Mouse (Mus musculus) midbrain, embryonic 15.5 days (tissue): ENCODE measurements around the gene Fstl3. TPM values are rescaled to one million over a fixed set of nuclear protein-coding genes. Genes with fewer than 3 reads are reported as not detected.

Experiments
- ATAC-seq: fragments of 200-750 bp; cut with Nextera tagmentation; replicated peaks from 2 replicates; pipeline ENCODE4 v1.8.0; 2017; ENCODE audit warnings: moderate TSS enrichment
- H3K27ac ChIP-seq: fragments of 300-500 bp; sonication (generic); 2 replicates; pipeline ENCODE4 v1.5.1; 2015; ENCODE audit warnings: mild to moderate bottlenecking, inconsistent platforms
- H3K27me3 ChIP-seq: fragments of 300-500 bp; sonication (generic); replicated peaks from 2 replicates; pipeline ENCODE4 v1.6.1; 2015; ENCODE audit warnings: inconsistent platforms
- H3K36me3 ChIP-seq: fragments of 300-500 bp; sonication (generic); replicated peaks from 2 replicates; pipeline ENCODE4 v1.6.1; 2015; ENCODE audit warnings: inconsistent platforms
- H3K4me1 ChIP-seq: fragments of 300-500 bp; sonication (generic); 2 replicates; pipeline ENCODE4 v1.6.1; 2015; ENCODE audit warnings: inconsistent platforms
- H3K4me2 ChIP-seq: fragments of 300-500 bp; sonication (generic); 2 replicates; pipeline ENCODE4 v1.6.1; 2015; ENCODE audit warnings: inconsistent platforms, mild to moderate bottlenecking, moderate library complexity
- H3K4me3 ChIP-seq: fragments of 300-500 bp; sonication (generic); 2 replicates; pipeline ENCODE4 v1.5.1; 2015; ENCODE audit warnings: mild to moderate bottlenecking, inconsistent platforms
- H3K9ac ChIP-seq: fragments of 300-500 bp; sonication (generic); 2 replicates; pipeline ENCODE4 v1.6.1; 2015; ENCODE audit warnings: mild to moderate bottlenecking, inconsistent platforms
- H3K9me3 ChIP-seq: fragments of 300-500 bp; sonication (generic); 2 replicates; pipeline ENCODE4 v1.6.1; 2016; ENCODE audit warnings: inconsistent platforms
- WGBS: fragments of 180-500 bp; shearing (Covaris S2); methylation state at CpG from one replicate; pipeline ENCODE4 v1.1.7; 2015; ENCODE audit warnings: mixed read lengths; 5-methylcytosine and 5-hydroxymethylcytosine counted together
- polyA plus RNA-seq: library from polyadenylated mRNA; unstranded; fragments of >200 nt; fragmentation: Nextera tagmentation; extraction: Ambion mirVana; gene quantifications from 2 replicates; pipeline ENCODE4 v1.2.1, GENCODE M21; 2015

Fstl3 gene
- polyA plus RNA-seq, 1 experiment from 2014 or later = 2.0 TPM

DNA sequence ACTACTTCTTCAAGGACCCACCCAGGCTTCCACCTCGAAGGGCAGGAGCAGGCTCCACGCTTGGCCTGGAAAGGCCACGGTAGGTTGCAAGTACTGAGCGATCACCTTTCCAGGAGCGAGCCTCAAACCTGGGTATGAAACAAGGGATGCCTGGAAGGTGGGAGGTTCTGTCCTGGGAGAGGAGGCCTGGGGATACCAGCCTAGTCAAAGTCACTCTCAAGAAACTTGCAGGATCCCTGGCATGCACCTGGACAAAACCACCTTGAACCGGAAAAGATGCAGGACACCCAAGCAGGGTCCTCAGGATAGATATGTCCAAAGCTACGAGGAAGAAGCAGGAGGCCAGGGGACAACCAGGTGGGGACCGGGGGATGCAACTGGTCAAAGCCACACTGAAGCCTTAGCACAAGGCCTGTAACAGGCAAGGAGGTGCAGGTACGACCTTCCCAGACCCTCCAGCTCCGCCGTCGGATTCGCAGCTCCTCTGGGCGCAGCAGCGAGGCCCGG, 11.0 kb upstream of the Fstl3 start:
- H3K4me2 ChIP-seq = peak overlapping the region; percentile 89
- ATAC-seq = peak; percentile 1
- peaks cover 10% of the 10 kb centered on the region; the same call in 1 of the 2 replicates for H3K36me3 ChIP-seq
- H3K27me3 ChIP-seq = no peaks in the 10 kb centered on the region
- H3K4me1 ChIP-seq = peaks cover 41% of the 10 kb centered on the region
- 10% methylated on average over 16 of the region's 16 CpGs for WGBS
- H3K4me3 ChIP-seq = peak overlapping the region; percentile 99
- peak overlapping the region; percentile 93 for H3K27ac ChIP-seq
- peak overlapping the region; percentile 97 for H3K9ac ChIP-seq
- no peaks in the 10 kb centered on the region for H3K9me3 ChIP-seq

DNA sequence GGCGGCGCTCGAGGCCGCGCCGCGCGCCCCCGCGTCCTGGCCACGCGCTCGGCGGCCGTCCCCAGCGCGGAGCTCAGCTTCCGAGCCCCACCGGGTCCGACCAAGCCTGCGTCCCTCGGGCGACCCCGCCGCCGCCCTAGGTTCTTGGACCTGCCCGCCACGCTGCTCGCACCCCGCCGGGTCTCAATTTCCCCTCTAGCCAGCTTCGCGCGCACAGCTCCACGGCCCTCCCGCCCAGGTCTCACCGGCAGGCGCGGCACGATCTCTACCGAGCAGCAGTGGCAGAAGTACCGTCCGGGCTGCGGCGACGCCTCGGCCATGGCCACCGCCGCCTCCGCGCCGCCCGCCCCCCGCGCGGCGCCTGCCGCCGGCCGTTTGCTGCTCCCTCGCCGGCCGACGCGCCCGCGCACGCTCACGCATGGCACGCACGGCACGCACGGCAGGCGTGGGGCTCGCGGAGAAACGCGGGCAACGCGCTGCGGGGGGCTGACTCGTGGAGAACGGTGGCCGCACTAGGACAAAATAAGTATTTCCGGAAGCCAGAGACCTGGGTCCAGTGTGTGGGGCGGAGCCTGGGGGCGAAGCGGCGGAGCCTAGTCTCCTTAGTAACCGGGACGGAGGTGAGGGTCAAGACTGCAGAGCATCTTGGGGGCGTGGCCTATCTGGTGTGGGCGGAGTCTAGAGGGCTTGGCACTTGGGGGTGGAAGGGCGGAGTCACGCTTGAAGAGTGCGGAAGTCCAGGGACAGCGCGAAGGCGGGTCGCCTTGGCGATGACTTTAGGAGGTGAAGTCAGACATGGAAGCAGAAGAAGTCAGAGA, 10.4 kb upstream of the Fstl3 start, which contains the start of gene Rnf126:
Gene Rnf126 (minus strand): TSS at position 445 of the 818 bp plus-strand sequence.
- H3K9me3 ChIP-seq = no peaks in the 10 kb centered on the region
- WGBS = under 1% methylated on average over 100 of the region's 101 CpGs
- peak within 1 kb of the TSS; percentile 99 for H3K4me3 ChIP-seq
- ATAC-seq = peak; percentile 88
- no peaks in the 10 kb centered on the region for H3K27me3 ChIP-seq
- H3K36me3 ChIP-seq = 0 out of 2 replicates have a peak, but pooled peaks cover 4% of the 10 kb centered on the region
- H3K4me1 ChIP-seq = peaks cover 41% of the 10 kb centered on the region
- H3K4me2 ChIP-seq = peak within 1 kb of the TSS; percentile 89
- H3K9ac ChIP-seq = peak within 1 kb of the TSS; percentile 97
- H3K27ac ChIP-seq = peak within 1 kb of the TSS; percentile 93

DNA sequence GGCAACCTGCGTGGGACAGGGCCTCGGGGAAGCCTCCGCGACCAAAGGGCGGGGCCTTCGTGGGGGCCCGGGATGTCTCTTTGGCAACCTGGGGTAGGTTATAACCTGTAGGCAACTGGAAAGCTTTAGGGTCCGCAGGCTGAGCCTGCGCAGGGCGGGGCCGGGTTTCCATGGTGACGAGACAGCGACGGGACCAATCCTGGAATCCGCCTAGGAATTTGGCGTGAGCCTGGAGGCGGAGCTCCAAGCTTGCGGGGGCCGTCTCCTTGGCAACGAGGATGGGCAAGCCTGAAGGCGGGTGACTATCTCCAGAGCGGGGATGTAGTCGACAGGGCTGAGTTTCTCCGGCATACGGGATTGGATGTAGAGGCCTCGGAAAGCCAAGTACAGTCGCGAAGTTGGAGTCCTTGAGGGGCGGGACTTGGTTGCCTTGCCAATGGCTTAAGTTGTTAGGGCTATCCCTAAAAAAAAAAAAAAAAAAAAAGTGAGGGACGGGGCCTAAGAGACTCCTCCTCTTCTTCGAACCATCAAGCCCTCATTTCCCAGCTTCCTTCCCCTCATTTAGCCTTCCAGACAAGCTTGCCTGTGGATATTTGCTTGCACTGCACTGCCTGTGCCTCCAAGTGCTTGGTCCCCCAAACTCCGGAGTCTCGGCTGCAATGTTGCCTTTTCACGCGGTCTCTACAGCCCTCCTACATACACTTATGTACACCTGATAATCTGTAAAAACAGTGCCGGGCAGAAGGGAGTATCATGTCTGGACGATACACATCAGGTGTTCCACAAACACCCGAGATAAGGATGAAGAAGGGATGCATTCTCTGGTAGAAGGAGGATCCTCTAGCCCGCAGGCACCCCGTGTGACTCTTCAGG, 9.5 kb upstream of the Fstl3 start:
- WGBS = 8% methylated on average over 40 of the region's 40 CpGs
- Histone ChIP-seq H3K27me3 (no peaks in the 10 kb centered on the region), H3K4me2 (peak overlapping the region; percentile 89), H3K4me3 (peak overlapping the region; percentile 99), H3K27ac (peak overlapping the region; percentile 93), H3K36me3 (no peaks in the 10 kb centered on the region), H3K9ac (peak overlapping the region; percentile 97), H3K4me1 (peaks cover 41% of the 10 kb centered on the region), H3K9me3 (no peaks in the 10 kb centered on the region)
- ATAC-seq = peak; percentile 89

DNA sequence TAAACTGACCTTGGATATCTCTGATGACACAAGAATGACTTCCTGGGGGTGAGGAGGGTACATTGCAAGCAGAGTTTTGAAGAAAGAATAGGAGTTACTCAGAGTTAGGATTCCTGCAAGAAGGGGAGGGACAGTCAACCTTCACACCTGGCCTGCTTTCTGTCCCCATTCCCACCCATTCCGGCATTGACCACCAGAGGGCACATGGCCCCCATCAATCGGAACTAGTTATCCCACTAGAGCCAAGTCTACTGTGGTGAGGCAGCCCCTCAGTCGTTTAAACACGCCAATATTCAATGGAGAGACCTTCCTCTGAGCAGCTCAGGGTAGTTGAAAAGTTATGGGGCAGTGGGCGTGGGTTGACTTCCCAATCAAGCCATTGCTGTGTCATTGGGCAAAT, 8.7 kb upstream of the Fstl3 start:
- H3K27me3 ChIP-seq = no peaks in the 10 kb centered on the region
- H3K27ac ChIP-seq = no peak overlapping the region
- no peaks in the 10 kb centered on the region for H3K9me3 ChIP-seq
- WGBS = 4% methylated on average over 5 of the region's 5 CpGs
- peaks cover 41% of the 10 kb centered on the region for H3K4me1 ChIP-seq
- peak overlapping the region; percentile 99; the same call in 1 of the 2 replicates for H3K4me3 ChIP-seq
- peak overlapping the region; percentile 89 for H3K4me2 ChIP-seq
- peak overlapping the region; percentile 29; the same call in 1 of the 2 replicates for H3K9ac ChIP-seq
- no peaks in the 10 kb centered on the region for H3K36me3 ChIP-seq
- ATAC-seq = no peak

DNA sequence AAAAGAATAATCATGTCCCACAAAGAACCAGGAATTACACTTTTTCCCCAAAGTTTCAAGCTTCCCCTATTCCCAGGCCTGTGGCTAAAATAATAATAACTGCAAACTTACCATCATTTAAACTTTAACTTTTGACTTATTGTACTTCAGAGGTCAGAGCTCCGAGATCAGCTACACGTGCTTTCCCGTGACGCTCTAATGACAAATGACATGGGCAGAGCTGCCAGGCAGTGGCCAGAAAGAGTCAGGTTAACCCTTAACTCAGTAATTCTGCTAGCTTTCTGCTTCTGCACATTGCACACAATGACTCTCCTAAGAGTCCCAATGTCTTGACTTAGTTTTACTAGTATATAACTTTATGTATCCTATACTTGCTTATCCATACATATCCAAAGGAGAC, 7.7 kb upstream of the Fstl3 start:
- 66% methylated on average over 4 of the region's 4 CpGs for WGBS
- no peak for ATAC-seq

DNA sequence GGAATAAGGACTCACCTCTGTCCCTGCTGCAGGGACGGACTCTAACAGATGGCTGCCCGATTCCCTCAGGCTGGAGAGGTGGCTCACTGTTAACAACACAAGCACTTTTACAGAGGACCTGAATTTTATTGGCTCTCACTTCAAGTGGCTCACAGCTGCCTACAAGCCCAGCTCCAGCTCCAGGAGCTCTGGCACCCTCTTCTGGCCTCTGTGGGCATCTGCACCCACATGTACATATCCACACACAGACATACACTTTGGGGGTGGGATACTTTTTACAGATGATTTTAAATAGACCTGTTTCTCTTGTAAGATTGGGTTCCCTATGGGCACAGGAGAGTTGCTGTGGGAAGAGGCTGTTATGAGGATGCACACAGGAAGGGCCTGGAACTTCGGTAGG, 4.8 kb upstream of the Fstl3 start:
- Histone ChIP-seq H3K4me2 (no peak overlapping the region), H3K4me1 (peaks cover 19% of the 10 kb centered on the region), H3K27ac (no peak overlapping the region), H3K9me3 (no peaks in the 10 kb centered on the region), H3K36me3 (no peaks in the 10 kb centered on the region), H3K4me3 (no peak overlapping the region), H3K27me3 (peaks cover 11% of the 10 kb centered on the region), H3K9ac (no peak overlapping the region)
- WGBS = 89% methylated on average over 3 of the region's 3 CpGs
- no peak for ATAC-seq

More for the DNA sequence above, 7.7 kb upstream of the Fstl3 start:
- no peak overlapping the region for H3K4me2 ChIP-seq
- no peaks in the 10 kb centered on the region for H3K9me3 ChIP-seq
- H3K27me3 ChIP-seq = no peaks in the 10 kb centered on the region
- no peaks in the 10 kb centered on the region for H3K36me3 ChIP-seq
- H3K4me3 ChIP-seq = no peak overlapping the region
- no peak overlapping the region for H3K27ac ChIP-seq
- H3K4me1 ChIP-seq = peaks cover 33% of the 10 kb centered on the region
- H3K9ac ChIP-seq = no peak overlapping the region

DNA sequence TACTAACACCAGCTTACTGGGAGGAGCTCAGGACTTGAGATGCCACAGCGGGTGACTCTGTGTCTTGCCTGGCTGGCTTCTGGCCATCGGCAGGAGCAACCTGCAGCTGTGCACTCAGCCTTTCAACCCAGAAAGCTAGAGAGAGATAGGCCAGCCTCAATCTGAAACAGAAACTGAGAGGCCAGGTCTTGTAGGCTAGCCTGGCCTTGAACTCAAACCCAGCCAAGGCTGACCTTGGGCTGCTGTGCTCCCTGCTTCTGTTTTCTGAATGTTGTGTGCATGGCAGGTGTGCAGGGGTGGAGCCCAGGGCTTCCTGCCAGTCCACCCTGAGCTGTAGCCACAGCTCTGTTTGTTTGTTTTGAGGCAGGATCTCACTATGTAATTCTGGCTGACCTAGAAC, 3.9 kb upstream of the Fstl3 start:
- Histone ChIP-seq H3K27me3 (peaks cover 19% of the 10 kb centered on the region), H3K4me3 (no peak overlapping the region), H3K4me2 (no peak overlapping the region), H3K9me3 (no peaks in the 10 kb centered on the region), H3K36me3 (no peaks in the 10 kb centered on the region), H3K9ac (no peak overlapping the region), H3K27ac (no peak overlapping the region), H3K4me1 (peaks cover 15% of the 10 kb centered on the region)
- WGBS = 86% methylated on average over 2 of the region's 2 CpGs
- no peak for ATAC-seq

DNA sequence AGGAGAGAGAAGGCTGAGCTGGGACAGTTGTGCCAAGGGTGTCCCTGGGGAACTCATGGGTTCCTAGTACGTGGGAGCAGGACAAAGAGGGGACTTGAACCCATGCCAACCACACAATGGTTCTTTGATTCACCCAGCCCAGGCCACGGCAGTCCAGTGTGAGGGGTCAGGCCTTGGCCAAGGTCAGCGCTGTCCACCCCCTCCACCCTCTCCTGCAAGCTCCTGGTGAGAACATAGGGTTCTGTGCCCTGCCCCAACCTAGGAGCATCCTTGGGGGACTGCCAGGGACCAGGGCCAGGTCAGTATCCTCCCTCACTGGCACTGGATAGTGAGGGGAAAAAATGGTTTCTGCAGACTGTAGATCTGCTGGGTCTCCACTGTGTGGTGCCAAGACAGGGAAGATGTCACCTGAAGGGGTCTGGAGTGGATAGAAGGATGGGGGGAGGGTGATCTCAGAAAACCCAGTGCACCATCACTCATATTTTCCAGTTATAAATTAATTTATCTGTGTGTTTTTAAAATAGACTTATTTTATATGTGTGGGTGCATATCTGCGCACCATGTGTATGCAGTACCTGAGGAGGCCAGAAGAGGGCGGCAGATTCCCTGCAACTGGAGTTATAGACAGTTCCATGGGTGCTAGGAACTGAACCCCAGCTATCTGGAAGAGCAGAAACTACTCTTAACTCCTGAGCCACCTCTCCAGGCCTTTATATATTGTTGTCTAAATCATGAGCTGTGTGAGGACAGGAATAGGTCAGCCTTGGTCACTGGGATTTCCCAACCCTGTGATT, 2.4 kb upstream of the Fstl3 start:
- ATAC-seq = no peak
- Histone ChIP-seq H3K9ac (no peak overlapping the region), H3K27ac (no peak overlapping the region), H3K9me3 (no peaks in the 10 kb centered on the region), H3K4me1 (peaks cover 9% of the 10 kb centered on the region; the same call in 1 of the 2 replicates), H3K4me3 (no peak overlapping the region), H3K36me3 (no peaks in the 10 kb centered on the region), H3K27me3 (peaks cover 31% of the 10 kb centered on the region), H3K4me2 (no peak overlapping the region)
- 69% methylated on average over 5 of the region's 5 CpGs for WGBS

DNA sequence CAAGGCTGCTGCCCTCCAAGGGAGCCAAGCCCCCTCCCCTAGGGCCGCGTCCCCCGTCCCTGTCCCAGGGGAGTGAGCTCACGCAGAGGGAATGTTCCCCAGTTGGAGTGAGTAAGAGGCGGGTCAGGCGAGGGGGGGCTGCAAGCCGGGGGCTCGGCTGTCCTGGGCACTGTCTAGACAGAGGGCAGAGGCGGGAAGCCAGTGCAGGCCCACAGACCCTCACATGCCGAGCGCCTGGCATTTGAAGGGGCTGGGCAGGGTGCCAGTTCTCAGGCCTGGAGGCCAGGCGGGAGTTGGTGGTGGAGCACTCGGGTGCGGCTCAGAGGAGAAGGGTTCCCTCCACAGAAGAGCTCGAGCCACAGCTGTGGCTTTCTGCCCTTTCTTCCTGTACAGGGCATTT, 934 bp downstream of the Fstl3 start:
- Histone ChIP-seq H3K4me2 (no peak overlapping the region), H3K4me1 (peaks cover 20% of the 10 kb centered on the region), H3K27ac (no peak overlapping the region), H3K36me3 (no peaks in the 10 kb centered on the region), H3K9ac (no peak overlapping the region), H3K9me3 (no peaks in the 10 kb centered on the region), H3K4me3 (no peak overlapping the region), H3K27me3 (peaks cover 44% of the 10 kb centered on the region)
- no peak for ATAC-seq
- 11% methylated on average over 15 of the region's 15 CpGs for WGBS

DNA sequence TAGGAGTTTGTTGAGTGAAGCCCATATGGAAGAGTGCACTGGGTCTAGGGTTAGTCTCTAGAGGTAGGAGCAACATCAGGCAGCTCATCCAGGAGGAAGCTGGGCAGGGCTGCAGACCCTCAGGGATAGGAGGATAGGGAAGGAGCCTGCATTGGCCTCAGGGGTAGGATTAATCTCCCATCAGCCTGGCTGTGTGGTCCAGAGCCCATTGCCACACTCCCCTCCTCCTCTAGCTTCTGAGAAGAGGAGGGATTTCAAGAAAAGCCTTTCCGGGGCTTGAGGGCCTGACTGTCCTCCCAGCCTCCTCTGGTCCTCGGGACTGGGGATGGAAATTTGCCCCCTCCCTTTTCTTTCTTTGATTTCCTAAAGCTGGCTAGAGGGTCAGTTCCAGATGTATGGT, 2.1 kb downstream of the Fstl3 start:
- Histone ChIP-seq H3K4me3 (no peak overlapping the region), H3K27me3 (peaks cover 44% of the 10 kb centered on the region), H3K9me3 (no peaks in the 10 kb centered on the region), H3K27ac (no peak overlapping the region), H3K4me2 (no peak overlapping the region), H3K9ac (no peak overlapping the region), H3K4me1 (peaks cover 20% of the 10 kb centered on the region), H3K36me3 (no peaks in the 10 kb centered on the region)
- 2% methylated on average over 2 of the region's 2 CpGs for WGBS
- ATAC-seq = no peak

DNA sequence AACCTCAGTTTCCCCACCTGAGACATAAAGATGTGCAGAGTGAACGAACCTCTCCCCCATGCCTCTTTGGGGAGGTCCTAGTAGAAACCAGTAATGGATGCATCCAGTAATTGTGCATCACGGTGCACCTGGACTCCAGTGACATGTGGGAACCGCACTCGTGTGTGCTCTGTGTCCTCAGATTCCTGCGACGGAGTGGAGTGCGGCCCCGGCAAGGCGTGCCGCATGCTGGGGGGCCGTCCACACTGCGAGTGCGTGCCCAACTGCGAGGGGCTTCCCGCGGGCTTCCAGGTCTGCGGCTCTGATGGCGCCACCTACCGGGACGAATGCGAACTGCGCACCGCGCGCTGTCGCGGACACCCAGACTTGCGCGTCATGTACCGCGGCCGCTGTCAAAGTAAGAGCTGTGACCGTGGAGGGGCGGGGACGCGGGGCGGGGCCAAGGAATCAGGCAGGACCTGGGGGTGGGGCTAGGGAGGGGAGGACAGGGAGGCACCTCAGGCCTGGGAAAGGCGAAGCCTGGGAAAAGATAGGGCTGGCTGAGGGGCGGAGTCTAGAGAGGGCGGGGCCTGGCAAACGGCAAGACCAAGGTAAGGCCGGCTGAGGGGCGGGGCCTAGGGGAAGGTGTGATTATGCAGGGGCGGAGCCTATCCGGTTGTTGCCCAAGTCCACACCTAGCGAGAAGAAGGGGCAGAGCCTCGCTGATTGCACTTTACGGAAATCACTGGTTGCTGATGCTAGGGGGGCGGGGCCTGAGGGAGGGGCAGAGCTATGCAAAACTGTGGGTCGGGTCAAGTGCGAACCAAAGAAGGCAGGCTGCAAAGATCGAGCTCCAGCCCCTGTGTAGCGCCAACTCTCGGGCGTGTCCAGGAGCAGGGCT, 3.0 kb downstream of the Fstl3 start:
- Histone ChIP-seq H3K27ac (peak overlapping the region; percentile 9), H3K9ac (peak overlapping the region; percentile 2; the same call in 1 of the 2 replicates), H3K9me3 (no peaks in the 10 kb centered on the region), H3K4me2 (peak overlapping the region; percentile 63), H3K36me3 (no peaks in the 10 kb centered on the region), H3K27me3 (peaks cover 44% of the 10 kb centered on the region), H3K4me1 (peaks cover 20% of the 10 kb centered on the region), H3K4me3 (peak overlapping the region; percentile 37)
- peak; percentile 93 for ATAC-seq
- 1% methylated on average over 55 of the region's 55 CpGs for WGBS
